Mouse (Mus musculus) layer of hippocampus, postnatal 10 days (tissue): ENCODE measurements around the gene Mreg. TPM values are rescaled to one million over a fixed set of nuclear protein-coding genes. Genes with fewer than 3 reads are reported as not detected.
"Not testable (repeated sequence)": the region's sequence is repeated elsewhere in the genome, so short reads cannot be mapped to it uniquely, and the experiment has no call there.

Experiments used
- DNase-seq, 2 experiments: peaks; one replicate each; pipeline ENCODE4 v3.0.0; 2021; ENCODE audit warnings: low spot score in 2 of 2
- long read RNA-seq: library from polyadenylated mRNA; stranded (forward); transcript quantifications from one replicate; pipeline ENCODE4 v2.0.0, GENCODE M21; 2023
- total RNA-seq, 2 experiments: library from RNA; stranded (reverse); gene quantifications; 2 replicates each; pipeline ENCODE4 v1.2.3; 2021

Gene Mreg
- 1 to 10 TPM; 1.3 to 1.7 TPM for total RNA-seq
- long read RNA-seq, partial matches to known transcripts = 0 of 4 reads
- long read RNA-seq, other reads (novel, unspliced or antisense) = 0 of 4 reads

GRCm38 (mm10) chr1:72211701-72212699, at the start of gene Mreg:
Mreg (minus strand) TSS chr1:72212307.
- DNase-seq = peak; percentile 57 to 67

GRCm38 (mm10) chr1:72256381-72257256, 44.5 kb upstream of the Mreg start:
- no peak for DNase-seq

- DNase-seq = no peak
Observed at GRCm38 (mm10) chr1:72255854-72256175, 43.7 kb upstream of the Mreg start.

GRCm38 (mm10) chr1:72255062-72255853, 43.2 kb upstream of the Mreg start:
- DNase-seq = peak; percentile 51 to 59

DNA sequence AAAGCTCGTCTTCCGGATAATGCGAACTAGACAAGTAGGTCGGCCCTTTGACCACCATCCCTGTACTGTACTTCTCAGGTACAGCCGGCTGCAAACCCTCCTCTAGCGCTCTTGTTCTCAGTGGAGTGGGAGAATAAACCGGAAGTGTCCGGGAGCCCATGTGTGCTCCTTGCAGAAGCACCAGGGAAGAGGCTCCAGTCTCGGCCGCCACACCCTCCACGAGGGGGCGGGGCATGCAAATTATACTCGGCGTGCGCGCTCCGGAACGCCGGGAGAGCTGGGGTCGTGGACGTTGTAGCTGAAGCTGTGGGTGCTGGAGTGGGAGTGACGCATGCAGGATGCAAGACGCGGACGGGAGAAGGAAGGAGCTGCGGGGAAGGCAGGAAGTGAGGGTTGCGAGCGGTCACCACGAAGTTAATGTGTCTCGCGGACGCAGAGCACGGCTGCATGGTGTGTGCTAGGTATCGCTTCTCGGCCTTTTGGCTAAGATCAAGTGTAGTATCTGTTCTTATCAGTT, 42.5 kb upstream of the Mreg start:
- peak; percentile 77 to 86 for DNase-seq

GRCm38 (mm10) chr1:72253881-72254491, 41.9 kb upstream of the Mreg start:
- peak; percentile 12 to 38 for DNase-seq

DNA sequence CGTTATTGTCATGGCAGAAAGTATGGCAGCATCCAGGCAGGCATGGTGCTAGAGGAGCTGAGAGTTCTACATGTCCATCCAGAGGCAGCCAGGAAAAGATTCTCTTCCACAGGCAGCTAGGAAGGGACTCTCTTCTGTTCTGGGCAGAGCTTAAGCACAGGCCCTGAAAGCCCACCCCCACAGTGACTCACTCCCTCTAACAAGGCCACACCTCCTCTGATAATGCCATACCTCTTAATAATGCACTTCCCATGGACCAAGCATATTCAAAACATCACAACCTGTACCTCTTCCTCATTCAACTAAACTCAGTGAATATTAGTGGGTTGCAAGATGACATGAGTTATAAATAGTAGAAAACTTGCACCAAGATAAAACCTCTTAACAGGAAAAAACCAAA, 39.7 kb upstream of the Mreg start:
- DNase-seq = no peak

DNA sequence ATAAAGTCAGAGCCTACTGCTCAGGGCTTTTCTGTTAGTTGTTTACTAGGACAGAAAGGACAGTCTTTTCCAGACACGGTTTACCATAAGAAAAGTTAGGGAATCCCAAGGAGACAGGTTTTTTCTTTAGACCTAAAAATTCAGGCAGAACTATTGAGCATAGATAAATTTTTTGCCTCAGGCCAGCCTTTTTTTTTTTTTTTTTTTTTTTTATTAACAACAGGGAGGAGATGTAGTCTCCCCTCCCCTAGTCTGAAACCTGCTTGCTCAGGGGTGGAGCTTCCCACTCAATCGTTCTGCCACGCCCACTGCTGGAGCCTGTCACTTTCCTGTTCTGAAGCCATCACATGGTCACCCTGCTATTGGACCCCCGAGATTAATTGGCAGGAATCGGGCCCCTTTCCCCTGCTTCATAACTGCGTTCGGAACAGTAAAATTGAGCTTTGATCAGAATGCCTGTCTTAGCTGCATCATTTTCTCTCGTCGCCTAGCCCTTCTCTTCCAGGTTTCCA, 36.2 kb upstream of the Mreg start:
- DNase-seq = not testable (repeated sequence)

- DNase-seq = no peak
Observed at GRCm38 (mm10) chr1:72244317-72245036, 32.4 kb upstream of the Mreg start.

GRCm38 (mm10) chr1:72243656-72244316, 31.7 kb upstream of the Mreg start:
- DNase-seq = peak; percentile 95 to 97

GRCm38 (mm10) chr1:72242581-72243143, 30.6 kb upstream of the Mreg start:
- DNase-seq = no peak

DNA sequence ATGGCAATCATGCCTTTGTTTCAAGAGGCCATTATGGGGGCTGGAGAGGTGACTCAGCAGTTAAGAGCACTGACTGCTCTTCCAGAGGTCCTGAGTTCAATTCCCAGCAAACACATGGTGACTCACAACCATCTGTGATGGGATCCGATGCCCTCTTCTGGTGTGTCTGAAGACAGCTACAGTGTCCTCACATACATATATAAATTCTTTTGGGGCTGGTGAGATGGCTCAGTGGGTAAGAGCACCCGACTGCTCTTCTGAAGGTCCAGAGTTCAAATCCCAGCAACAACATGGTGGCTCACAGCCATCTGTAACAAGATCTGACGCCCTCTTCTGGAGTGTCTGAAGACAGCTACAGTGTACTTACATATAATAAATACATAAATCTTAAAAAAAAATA, 27.0 kb upstream of the Mreg start:
- not testable (repeated sequence) for DNase-seq

- no peak for DNase-seq
Observed at GRCm38 (mm10) chr1:72238016-72238580, 26.0 kb upstream of the Mreg start.

DNA sequence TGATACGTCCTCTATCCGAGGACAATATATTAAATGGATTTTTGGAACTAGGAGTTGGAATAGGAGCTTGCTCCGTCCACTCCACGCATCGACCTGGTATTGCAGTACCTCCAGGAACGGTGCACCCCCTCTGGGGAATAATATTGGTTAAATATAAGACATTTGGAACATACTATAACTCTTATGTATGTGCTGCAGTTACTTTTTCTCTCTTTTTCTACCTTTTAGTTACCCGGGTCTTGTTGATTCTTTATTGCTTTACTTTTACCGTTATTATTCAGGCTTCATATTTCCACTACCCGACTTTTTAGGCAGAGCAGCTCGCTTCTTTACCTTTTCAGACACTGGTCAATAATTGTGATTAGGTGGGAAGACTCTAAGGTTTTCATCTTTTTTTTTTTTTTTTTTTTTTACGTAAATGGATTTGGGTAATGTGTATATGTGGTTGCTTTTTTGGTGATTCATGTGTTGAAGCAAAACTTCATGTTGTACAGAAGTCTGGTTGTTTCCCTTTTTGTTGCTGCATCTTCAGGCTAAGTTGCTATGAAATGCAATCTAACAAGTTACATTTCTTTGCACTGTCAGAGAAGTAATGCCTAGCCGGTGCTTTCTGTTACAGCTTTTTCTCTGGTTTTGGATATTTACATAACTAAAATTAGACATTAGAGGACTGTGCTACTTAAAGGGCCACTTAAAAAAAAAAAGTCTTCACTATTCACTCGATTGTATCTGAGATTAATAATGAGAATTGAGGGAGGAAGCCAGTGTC, 25.1 kb upstream of the Mreg start:
- DNase-seq = no peak

- DNase-seq = peak; percentile 61 to 75
Observed at GRCm38 (mm10) chr1:72236363-72237006, 24.4 kb upstream of the Mreg start.

DNA sequence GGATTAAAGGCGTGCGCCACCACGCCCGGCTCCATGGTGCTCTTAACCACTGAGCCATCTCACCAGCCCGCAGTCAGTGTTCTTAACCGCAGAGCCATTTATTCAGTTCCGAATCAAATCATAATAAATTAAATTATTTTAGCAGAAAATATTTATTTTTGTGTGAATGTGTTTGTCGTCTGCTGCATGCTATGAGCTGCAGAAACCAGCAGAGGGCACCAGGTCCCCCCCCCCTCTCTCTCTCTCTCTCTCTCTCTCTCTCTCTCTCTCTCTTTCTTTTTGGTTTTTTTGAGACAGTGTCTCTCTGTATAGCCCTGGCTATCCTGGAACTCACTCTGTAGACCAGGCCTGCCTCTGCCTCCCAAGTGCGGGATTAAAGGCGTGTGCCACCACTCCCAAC, 20.5 kb upstream of the Mreg start:
- not testable (repeated sequence) for DNase-seq

- DNase-seq = no peak
Observed at GRCm38 (mm10) chr1:72228974-72229373, 16.9 kb upstream of the Mreg start.
